Mouse (Mus musculus): ENCODE results near the gene Fam78b. TPM values are rescaled to one million over a fixed set of nuclear protein-coding genes. Genes with fewer than 3 reads are reported as not detected.

The Fam78b gene
- polyA plus RNA-seq, 1 experiment = 0.72 TPM

- Histone ChIP-seq H3K4me3 (ENCODE audit: extremely low read depth, insufficient read depth, insufficient read length) (no peak overlapping the region), H3K36me3 (ENCODE audit: control insufficient read depth, insufficient read depth, low read length) (no peaks in the 10 kb centered on the region), H3K27ac (ENCODE audit: insufficient read depth, low read length) (no peak overlapping the region), H3K27me3 (ENCODE audit: control insufficient read depth, insufficient read depth, low read length) (peaks cover 11% of the 10 kb centered on the region; the same call in 1 of the 2 replicates), H3K4me1 (ENCODE audit: control insufficient read depth, insufficient read depth, insufficient read length) (peaks cover 4% of the 10 kb centered on the region; the same call in 1 of the 2 replicates)
- no peak for DNase-seq (ENCODE audit: low read depth in 1 of 2, low spot score in 2 of 2)
- 80% methylated on average over 7 of the region's 7 CpGs for WGBS
- TF ChIP-seq POLR2A (IDR thresholded peaks at IDR 0.05; ENCODE audit: low read depth, low read length) = no peak
These were observed 4.4 kb upstream of the Fam78b start for GRCm38 (mm10) chr1:166996811-166997210.

- Histone ChIP-seq H3K4me3 (ENCODE audit: extremely low read depth, insufficient read depth, insufficient read length) (peak overlapping the region; percentile 77), H3K4me1 (ENCODE audit: control insufficient read depth, insufficient read depth, insufficient read length) (peaks cover 6% of the 10 kb centered on the region; the same call in 1 of the 2 replicates), H3K27me3 (ENCODE audit: control insufficient read depth, insufficient read depth, low read length) (peaks cover 11% of the 10 kb centered on the region; the same call in 1 of the 2 replicates), H3K27ac (ENCODE audit: insufficient read depth, low read length) (no peak overlapping the region), H3K36me3 (ENCODE audit: control insufficient read depth, insufficient read depth, low read length) (no peaks in the 10 kb centered on the region)
- under 1% methylated on average over 66 of the region's 76 CpGs for whole genome bisulfite sequencing
- DNase-seq (ENCODE audit: low read depth in 1 of 2, low spot score in 2 of 2) = peak; percentile 23 to 72
- TF ChIP-seq POLR2A (IDR thresholded peaks at IDR 0.05; ENCODE audit: low read depth, low read length) (no peak), CTCF (IDR thresholded peaks at IDR 0.05; ENCODE audit: extremely low read depth, insufficient read depth, insufficient read length, insufficient replicate concordance) (no peak)
These were observed 566 bp upstream of the Fam78b start for GRCm38 (mm10) chr1:167000529-167001173.

GRCm38 (mm10) chr1:167001844-167002485 is 748 bp downstream of the Fam78b start:
- no peak for TF ChIP-seq POLR2A (IDR thresholded peaks at IDR 0.05; ENCODE audit: low read depth, low read length)
- no peak for TF ChIP-seq CTCF (IDR thresholded peaks at IDR 0.05; ENCODE audit: extremely low read depth, insufficient read depth, insufficient read length, insufficient replicate concordance)
- Histone ChIP-seq H3K36me3 (ENCODE audit: control insufficient read depth, insufficient read depth, low read length) (no peaks in the 10 kb centered on the region), H3K4me3 (ENCODE audit: extremely low read depth, insufficient read depth, insufficient read length) (peak overlapping the region; percentile 77), H3K27ac (ENCODE audit: insufficient read depth, low read length) (no peak overlapping the region), H3K4me1 (ENCODE audit: control insufficient read depth, insufficient read depth, insufficient read length) (peaks cover 6% of the 10 kb centered on the region; the same call in 1 of the 2 replicates), H3K27me3 (ENCODE audit: control insufficient read depth, insufficient read depth, low read length) (peaks cover 11% of the 10 kb centered on the region; the same call in 1 of the 2 replicates)
- no peak for DNase-seq (ENCODE audit: low read depth in 1 of 2, low spot score in 2 of 2)
- 3% methylated on average over 30 of the region's 30 CpGs for WGBS

- WGBS = 3% methylated on average over 19 of the region's 19 CpGs
- H3K27ac ChIP-seq (ENCODE audit: insufficient read depth, low read length) = no peak overlapping the region
- H3K36me3 ChIP-seq (ENCODE audit: control insufficient read depth, insufficient read depth, low read length) = no peaks in the 10 kb centered on the region
- peaks cover 6% of the 10 kb centered on the region; the same call in 1 of the 2 replicates for H3K4me1 ChIP-seq (ENCODE audit: control insufficient read depth, insufficient read depth, insufficient read length)
- H3K27me3 ChIP-seq (ENCODE audit: control insufficient read depth, insufficient read depth, low read length) = peaks cover 11% of the 10 kb centered on the region; the same call in 1 of the 2 replicates
- TF ChIP-seq POLR2A (IDR thresholded peaks at IDR 0.05; ENCODE audit: low read depth, low read length) (no peak), CTCF (IDR thresholded peaks at IDR 0.05; ENCODE audit: extremely low read depth, insufficient read depth, insufficient read length, insufficient replicate concordance) (no peak)
- DNase-seq (ENCODE audit: low read depth in 1 of 2, low spot score in 2 of 2) = no peak
- H3K4me3 ChIP-seq (ENCODE audit: extremely low read depth, insufficient read depth, insufficient read length) = no peak overlapping the region
These were observed 1.3 kb downstream of the Fam78b start for GRCm38 (mm10) chr1:167002486-167002850.

GRCm38 (mm10) chr1:167004621-167005020 is 3.4 kb downstream of the Fam78b start:
- Histone ChIP-seq H3K27ac (ENCODE audit: insufficient read depth, low read length) (no peak overlapping the region), H3K4me3 (ENCODE audit: extremely low read depth, insufficient read depth, insufficient read length) (no peak overlapping the region), H3K27me3 (ENCODE audit: control insufficient read depth, insufficient read depth, low read length) (peaks cover 11% of the 10 kb centered on the region; the same call in 1 of the 2 replicates), H3K4me1 (ENCODE audit: control insufficient read depth, insufficient read depth, insufficient read length) (peaks cover 6% of the 10 kb centered on the region; the same call in 1 of the 2 replicates), H3K36me3 (ENCODE audit: control insufficient read depth, insufficient read depth, low read length) (no peaks in the 10 kb centered on the region)
- WGBS = 60% methylated on average over 2 of the region's 2 CpGs
- DNase-seq (ENCODE audit: low read depth in 1 of 2, low spot score in 2 of 2) = no peak
- TF ChIP-seq CTCF (IDR thresholded peaks at IDR 0.05; ENCODE audit: extremely low read depth, insufficient read depth, insufficient read length, insufficient replicate concordance) (no peak), POLR2A (IDR thresholded peaks at IDR 0.05; ENCODE audit: low read depth, low read length) (no peak)

GRCm38 (mm10) chr1:167007341-167007740 is 6.1 kb downstream of the Fam78b start:
- Histone ChIP-seq H3K4me1 (ENCODE audit: control insufficient read depth, insufficient read depth, insufficient read length) (no peaks in the 10 kb centered on the region), H3K27ac (ENCODE audit: insufficient read depth, low read length) (no peak overlapping the region), H3K36me3 (ENCODE audit: control insufficient read depth, insufficient read depth, low read length) (no peaks in the 10 kb centered on the region), H3K27me3 (ENCODE audit: control insufficient read depth, insufficient read depth, low read length) (no peaks in the 10 kb centered on the region), H3K4me3 (ENCODE audit: extremely low read depth, insufficient read depth, insufficient read length) (no peak overlapping the region)
- 82% methylated on average over 6 of the region's 6 CpGs for WGBS
- DNase-seq (ENCODE audit: low read depth in 1 of 2, low spot score in 2 of 2) = no peak
- TF ChIP-seq CTCF (IDR thresholded peaks at IDR 0.05; ENCODE audit: extremely low read depth, insufficient read depth, insufficient read length, insufficient replicate concordance) (no peak), POLR2A (IDR thresholded peaks at IDR 0.05; ENCODE audit: low read depth, low read length) (no peak)

- 89% methylated on average over 9 of the region's 9 CpGs for WGBS
- TF ChIP-seq CTCF (IDR thresholded peaks at IDR 0.05; ENCODE audit: extremely low read depth, insufficient read depth, insufficient read length, insufficient replicate concordance) = no peak
- no peak for TF ChIP-seq POLR2A (IDR thresholded peaks at IDR 0.05; ENCODE audit: low read depth, low read length)
These were observed 9.0 kb downstream of the Fam78b start for GRCm38 (mm10) chr1:167010190-167010589.

More at GRCm38 (mm10) chr1:167010190-167010589, 9.0 kb downstream of the Fam78b start:
- H3K27me3 ChIP-seq (ENCODE audit: control insufficient read depth, insufficient read depth, low read length) = no peaks in the 10 kb centered on the region
- no peak for DNase-seq (ENCODE audit: low read depth in 1 of 2, low spot score in 2 of 2)
- no peak overlapping the region for H3K4me3 ChIP-seq (ENCODE audit: extremely low read depth, insufficient read depth, insufficient read length)
- no peak overlapping the region for H3K27ac ChIP-seq (ENCODE audit: insufficient read depth, low read length)
- H3K36me3 ChIP-seq (ENCODE audit: control insufficient read depth, insufficient read depth, low read length) = no peaks in the 10 kb centered on the region
- no peaks in the 10 kb centered on the region for H3K4me1 ChIP-seq (ENCODE audit: control insufficient read depth, insufficient read depth, insufficient read length)
